Mouse (Mus musculus) urinary bladder, postnatal 14 days (tissue): ENCODE measurements around the gene Rftn1.
"Not testable (repeated sequence)": the region's sequence is repeated elsewhere in the genome, so short reads cannot be mapped to it uniquely, and the experiment has no call there.

Experiments used
- DNase-seq: peaks from one replicate; pipeline ENCODE4 v3.0.0; 2021; ENCODE audit warnings: low spot score

The Rftn1 gene

GRCm38 (mm10) chr17:50190131-50191015 is at the start of gene Rftn1:
Rftn1 (minus strand) TSS chr17:50190674.
- DNase-seq, result peak; percentile 48

GRCm38 (mm10) chr17:50237818-50238610 is 47.5 kb upstream of the Rftn1 start:
- no peak for DNase-seq

GRCm38 (mm10) chr17:50237436-50237709 is 46.9 kb upstream of the Rftn1 start:
- peak; percentile 78 for DNase-seq

- no peak for DNase-seq
Observed at GRCm38 (mm10) chr17:50236702-50237435, 46.4 kb upstream of the Rftn1 start.

- no peak for DNase-seq
Observed at GRCm38 (mm10) chr17:50235943-50236701, 45.6 kb upstream of the Rftn1 start.

GRCm38 (mm10) chr17:50233956-50234355 is 43.5 kb upstream of the Rftn1 start:
- DNase-seq, result no peak

- no peak for DNase-seq
Observed at GRCm38 (mm10) chr17:50232821-50233220, 42.3 kb upstream of the Rftn1 start.

- no peak for DNase-seq
Observed at GRCm38 (mm10) chr17:50231206-50231605, 40.7 kb upstream of the Rftn1 start.

- DNase-seq, result no peak
Observed at GRCm38 (mm10) chr17:50229534-50229933, 39.1 kb upstream of the Rftn1 start.

- no peak for DNase-seq
Observed at GRCm38 (mm10) chr17:50227366-50227765, 36.9 kb upstream of the Rftn1 start.

GRCm38 (mm10) chr17:50224718-50225117 is 34.2 kb upstream of the Rftn1 start:
- no peak for DNase-seq

GRCm38 (mm10) chr17:50217978-50218377 is 27.5 kb upstream of the Rftn1 start:
- DNase-seq, result no peak

- peak; percentile 25 for DNase-seq
Observed at GRCm38 (mm10) chr17:50215104-50215503, 24.6 kb upstream of the Rftn1 start.

GRCm38 (mm10) chr17:50213117-50213516 is 22.6 kb upstream of the Rftn1 start:
- no peak for DNase-seq

GRCm38 (mm10) chr17:50211816-50212215 is 21.3 kb upstream of the Rftn1 start:
- no peak for DNase-seq

GRCm38 (mm10) chr17:50209831-50210230 is 19.4 kb upstream of the Rftn1 start:
- DNase-seq, result no peak

- DNase-seq, result no peak
Observed at GRCm38 (mm10) chr17:50208137-50209045, 17.9 kb upstream of the Rftn1 start.

GRCm38 (mm10) chr17:50206262-50206661 is 15.8 kb upstream of the Rftn1 start:
- not testable (repeated sequence) for DNase-seq

- not testable (repeated sequence) for DNase-seq
Observed at GRCm38 (mm10) chr17:50205840-50206239, 15.4 kb upstream of the Rftn1 start.

GRCm38 (mm10) chr17:50205152-50205782 is 14.8 kb upstream of the Rftn1 start:
- no peak for DNase-seq
